Mouse (Mus musculus): Measurements from ENCODE around the gene Tmem59.

GRCm38 (mm10) chr4:107240196-107240595, 62.0 kb downstream of the Tmem59 start:
- TF ChIP-seq POLR2A (IDR thresholded peaks at IDR 0.05; ENCODE audit: low read depth, low read length) (no peak), CTCF (conservative IDR thresholded peaks at IDR 0.05; ENCODE audit: insufficient read depth, insufficient read length, low read depth, low read length) (no peak)
